Mouse (Mus musculus) heart, postnatal 14 days (tissue): Measurements from ENCODE around the gene Osbpl7. TPM values are rescaled to one million over a fixed set of nuclear protein-coding genes. Genes with fewer than 3 reads are reported as not detected.

Experiments used
- DNase-seq, 2 experiments: peaks; one replicate each; pipeline ENCODE4 v3.0.0; 2021 to 2022
- intact Hi-C: fragments of 180-260 bp; cut with DNase I; formaldehyde crosslinking; loops from one replicate; pipeline ENCODE4 v1.15.1; 2025
- long read RNA-seq, 2 experiments: library from polyadenylated mRNA; stranded (forward); transcript quantifications; one replicate each; pipeline ENCODE4 v2.0.0; 2021
- total RNA-seq, 2 experiments: library from RNA; stranded (reverse); gene quantifications; 2 replicates each; pipeline ENCODE4 v1.2.3; 2021

The Osbpl7 gene
- total RNA-seq = 1 to 10 TPM; 4.6 to 4.9 TPM
- long read RNA-seq, experiment 1, partial matches to known transcripts = 1 of 5 reads
- long read RNA-seq, experiment 1, other reads (novel, unspliced or antisense) = 0 of 5 reads
- long read RNA-seq, experiment 2 = 0 reads

DNA sequence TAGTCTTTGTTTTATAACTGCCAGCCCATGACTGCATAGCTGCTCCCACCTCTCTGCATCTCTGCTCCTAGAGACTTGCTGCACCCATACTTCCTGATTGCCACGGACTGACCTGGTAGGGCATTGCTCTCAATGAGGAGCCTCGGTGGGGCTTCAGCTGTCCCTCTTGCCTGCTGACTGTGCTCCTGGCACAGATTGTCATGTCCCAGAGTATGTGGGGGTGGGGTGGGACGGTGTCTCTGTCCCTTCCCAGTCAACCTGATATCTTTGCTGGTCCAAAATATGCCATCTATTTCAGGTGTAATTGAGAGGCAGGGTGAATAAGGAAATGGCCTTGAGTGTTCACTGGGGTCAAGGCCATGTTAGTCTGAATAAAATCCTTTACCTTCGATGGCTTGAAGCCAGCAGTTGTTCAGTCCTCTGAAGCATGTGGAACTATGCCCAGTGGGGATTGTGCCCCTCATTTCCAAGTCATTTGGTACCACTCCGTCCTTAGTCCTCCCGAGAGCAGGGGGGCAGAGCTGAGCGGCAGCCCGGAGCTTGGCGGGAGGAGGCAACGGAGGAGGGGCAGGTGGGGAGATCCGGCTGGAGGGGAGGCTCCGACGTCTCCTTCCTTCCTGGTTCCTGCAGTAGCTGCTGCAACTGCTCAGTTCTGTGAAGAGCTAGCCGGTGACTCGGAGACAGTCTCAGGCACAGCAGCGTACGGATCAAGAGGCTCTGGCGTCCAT, at the start of gene Osbpl7:
Gene Osbpl7 (plus strand): TSS at position 413 of the 728 bp plus-strand sequence.
- DNase-seq = peak; percentile 73 to 78
- intact Hi-C loops = no loop called here

GRCm38 (mm10) chr11:97003170-97003569, 47.3 kb upstream of the Osbpl7 start:
- no peak for DNase-seq
- intact Hi-C loops = no loop called here

DNA sequence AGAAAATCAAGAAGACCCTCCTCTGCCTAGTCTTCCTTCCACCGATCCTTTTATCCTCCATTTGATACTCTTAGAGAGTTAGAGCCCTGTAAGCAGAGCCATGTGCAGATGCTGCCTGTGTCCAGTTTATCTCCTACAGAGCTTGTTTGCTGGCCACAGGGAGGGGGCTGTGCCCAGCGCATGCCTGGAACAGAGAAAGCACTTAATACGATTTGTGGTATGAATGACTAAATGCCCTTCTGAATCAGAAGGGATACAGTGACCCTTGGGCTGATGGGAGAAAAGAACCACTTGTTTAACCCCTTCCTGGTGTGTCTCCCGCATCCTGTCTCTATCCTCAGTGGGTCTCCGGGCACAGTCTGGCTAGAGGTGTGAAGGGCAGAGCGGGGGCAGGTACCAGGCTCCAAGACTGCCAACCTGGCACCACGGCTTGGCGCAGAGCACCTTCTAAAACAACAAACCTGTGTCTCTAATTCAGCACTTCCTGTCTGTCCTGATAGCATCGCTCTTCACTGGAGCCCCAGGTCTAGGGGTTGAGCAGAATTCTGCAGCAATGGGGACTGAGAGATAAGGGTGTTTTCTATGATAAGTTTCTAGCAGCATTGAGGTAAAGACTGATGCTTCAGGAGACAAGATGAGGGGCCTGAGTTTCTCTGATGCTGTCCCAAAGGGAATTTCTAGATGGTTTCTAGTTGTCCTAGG, 43.2 kb upstream of the Osbpl7 start:
- no peak for DNase-seq
- intact Hi-C loops = no loop called here

- intact Hi-C loops = no loop called here
- no peak for DNase-seq
Measured at GRCm38 (mm10) chr11:97009198-97009790, 41.1 kb upstream of the Osbpl7 start.

GRCm38 (mm10) chr11:97013121-97013670, 37.2 kb upstream of the Osbpl7 start, which contains the start of gene Sp6:
Sp6 (plus strand) TSS chr11:97013394.
- DNase-seq = peak in 1 of 2 experiments; percentile 11
- intact Hi-C loops = no loop called here

DNA sequence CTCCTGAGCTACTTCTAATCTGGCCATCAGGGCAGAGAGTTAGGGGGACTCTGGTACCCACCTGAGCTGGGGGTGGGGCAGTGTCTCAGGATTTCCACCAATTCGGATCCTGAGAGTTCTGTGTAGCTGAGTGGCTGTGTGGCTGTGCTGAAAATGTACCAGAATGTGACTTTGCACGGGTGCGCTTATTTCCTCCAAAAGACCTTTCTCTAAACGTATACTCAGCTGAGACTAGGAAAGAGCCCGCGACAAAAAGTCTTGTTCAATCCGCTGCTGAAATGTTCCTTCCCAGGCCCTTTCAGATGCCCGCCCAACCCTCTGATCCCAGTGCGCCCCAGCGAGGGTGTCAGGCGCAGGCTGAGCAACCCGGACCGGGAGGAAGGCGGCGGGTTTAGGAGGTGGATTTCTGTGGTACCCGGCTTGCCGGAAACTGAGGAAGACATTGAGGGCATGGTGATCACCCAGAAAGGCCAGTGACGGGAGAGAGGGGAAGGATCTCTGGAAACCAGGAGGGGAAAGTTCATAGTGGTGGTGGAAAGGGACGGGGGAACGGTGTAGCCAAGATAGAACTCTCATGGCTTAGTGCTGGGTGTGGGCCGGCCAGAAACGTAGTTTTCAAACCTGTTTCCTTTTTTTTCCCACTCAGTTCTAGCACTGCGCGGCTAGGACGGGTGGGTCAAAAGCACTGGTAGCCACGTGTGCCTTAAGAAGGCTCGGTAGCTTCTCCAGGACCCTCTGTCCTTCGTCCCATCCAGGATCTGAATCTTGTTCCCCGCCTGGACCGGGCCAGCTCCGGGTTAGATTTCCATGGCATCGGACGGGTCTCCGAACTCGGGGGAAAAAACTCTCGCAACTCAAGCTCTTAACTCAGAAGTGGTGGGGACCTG, 32.5 kb upstream of the Osbpl7 start:
- intact Hi-C loops = no loop called here

DNA sequence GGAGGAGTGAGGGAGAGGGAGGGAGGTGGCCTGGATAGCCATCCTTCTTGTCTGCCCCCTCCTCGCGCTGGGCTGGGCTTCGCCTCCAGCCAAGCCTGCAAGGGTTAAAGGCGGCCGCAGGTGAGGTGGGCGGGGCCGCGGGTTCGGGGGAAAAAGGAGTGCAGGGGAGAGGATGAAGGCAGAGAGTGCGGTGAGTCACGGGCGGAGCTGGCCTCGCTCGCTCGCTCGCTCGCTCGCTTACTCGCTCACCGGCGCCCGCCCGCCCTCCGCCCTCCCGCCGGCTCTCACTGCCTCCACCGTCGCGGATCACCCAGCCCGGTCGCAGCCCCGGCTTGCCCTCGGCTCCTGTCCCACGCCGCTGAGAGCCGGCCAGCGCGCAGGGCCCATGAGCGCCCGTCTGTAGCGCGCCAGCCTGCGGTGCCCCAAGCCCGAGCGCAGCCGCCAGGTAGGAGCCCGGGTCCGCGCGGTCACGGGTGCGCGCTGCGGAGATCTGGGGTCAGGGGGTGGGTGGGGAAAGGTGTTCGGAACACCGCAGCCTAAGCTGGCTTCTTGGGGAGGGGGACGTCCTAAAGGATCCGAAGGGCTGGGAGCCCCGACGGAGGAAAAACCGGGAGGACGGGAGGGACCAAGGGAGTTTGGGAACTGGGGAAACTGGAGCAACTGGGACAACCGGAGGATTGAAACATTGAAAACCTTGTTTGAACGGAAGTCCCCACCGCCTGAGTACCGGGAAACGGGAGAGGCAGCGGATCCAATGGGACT, 31.7 kb upstream of the Osbpl7 start:
- DNase-seq = no peak
- intact Hi-C loops = no loop called here

More for the DNA sequence above, 32.5 kb upstream of the Osbpl7 start:
- DNase-seq = no peak

DNA sequence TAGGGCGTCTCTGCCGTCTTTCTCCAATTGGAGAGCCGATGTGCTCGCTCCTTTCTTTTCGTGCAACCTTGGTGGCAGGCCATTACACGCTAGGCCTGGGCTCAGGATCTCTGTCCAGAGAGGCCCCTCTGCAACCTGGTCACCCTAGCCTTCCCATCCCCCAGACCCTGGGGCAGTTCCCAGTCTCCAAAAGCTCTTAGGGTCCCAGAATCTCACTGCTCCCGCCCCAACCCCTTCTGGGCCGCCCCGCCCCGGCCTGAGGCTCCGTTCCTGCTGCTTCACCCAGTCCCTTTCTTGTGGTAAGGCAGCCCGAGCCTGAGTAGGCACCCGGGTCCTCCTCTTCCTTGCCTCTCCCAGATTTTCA, 31.1 kb upstream of the Osbpl7 start:
- intact Hi-C loops = no loop called here
- DNase-seq = no peak

DNA sequence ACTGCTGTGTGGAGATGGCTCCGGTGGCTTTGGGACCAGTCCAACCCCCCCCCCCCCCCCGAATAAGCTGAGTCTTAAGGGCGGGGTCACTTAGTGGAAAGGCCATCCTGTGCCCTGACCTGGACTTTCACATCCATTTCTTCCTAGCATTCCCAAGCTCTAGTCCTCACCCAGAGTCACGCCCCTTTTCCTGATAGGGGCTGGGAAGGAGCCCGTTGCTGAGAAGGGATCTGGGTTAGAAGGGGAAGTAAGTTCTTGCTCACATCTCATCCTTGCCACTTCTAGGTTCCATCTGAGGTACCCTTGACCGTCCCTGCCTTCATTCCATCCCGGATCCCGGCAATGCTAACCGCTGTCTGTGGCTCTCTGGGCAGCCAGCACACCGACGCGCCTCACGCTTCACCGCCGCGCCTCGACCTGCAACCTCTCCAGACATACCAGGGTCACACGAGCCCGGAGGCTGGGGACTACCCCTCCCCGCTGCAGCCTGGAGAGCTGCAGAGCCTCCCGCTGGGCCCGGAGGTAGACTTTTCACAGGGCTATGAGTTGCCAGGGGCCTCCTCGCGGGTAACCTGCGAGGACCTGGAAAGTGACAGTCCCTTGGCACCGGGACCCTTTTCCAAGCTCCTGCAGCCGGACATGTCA, 29.2 kb upstream of the Osbpl7 start:
- intact Hi-C loops = no loop called here
- no peak for DNase-seq

- DNase-seq = peak; percentile 80 to 87
- intact Hi-C loops = loop anchor here (1.0 kb wide), 1 partner anchor 40 kb away; the partner anchor contains the start of gene Sp2
Measured at GRCm38 (mm10) chr11:97021873-97022484, 28.4 kb upstream of the Osbpl7 start.

- intact Hi-C loops = loop anchor here (5.0 kb wide), 1 partner anchor 153 kb away; no protein-coding TSS in a partner anchor
- DNase-seq = no peak
Measured at GRCm38 (mm10) chr11:97024977-97025376, 25.5 kb upstream of the Osbpl7 start.

DNA sequence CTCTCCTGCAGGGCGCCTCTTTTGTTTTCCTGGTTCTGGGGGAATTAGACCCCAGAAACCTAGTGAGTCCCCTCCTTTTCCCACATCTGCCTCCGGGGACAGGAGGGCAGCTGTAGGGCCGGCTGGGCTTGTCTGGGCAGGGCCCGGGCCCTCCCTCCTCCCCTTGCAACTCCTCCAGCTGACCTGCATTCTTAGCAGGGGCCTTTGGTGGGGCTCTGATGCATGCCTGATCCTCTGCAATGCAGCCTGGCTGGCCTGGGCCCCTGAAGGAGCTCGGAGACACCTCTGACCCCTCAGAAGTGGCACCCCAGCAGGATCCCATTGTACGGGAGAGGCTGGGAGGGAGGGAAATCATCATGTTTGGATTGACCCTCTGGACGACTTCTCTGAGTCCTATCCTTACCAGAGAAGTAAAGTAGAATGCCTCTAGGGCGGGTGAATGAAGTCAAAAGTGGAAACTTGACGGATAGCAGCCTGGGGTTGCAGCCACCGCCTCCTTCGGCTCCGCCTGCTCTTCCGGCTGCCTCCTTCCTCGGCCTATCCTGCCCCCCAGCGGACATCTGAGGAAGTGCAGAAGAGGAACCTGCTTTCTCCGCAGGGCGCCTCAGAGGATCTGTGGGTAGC, 24.6 kb upstream of the Osbpl7 start:
- intact Hi-C loops = loop anchor here (1.0 to 5.0 kb wide), 3 partner anchors 44 to 154 kb away; partner anchors contain the start of genes Cdk5rap3 and Sp2
- peak; percentile 88 to 93 for DNase-seq

DNA sequence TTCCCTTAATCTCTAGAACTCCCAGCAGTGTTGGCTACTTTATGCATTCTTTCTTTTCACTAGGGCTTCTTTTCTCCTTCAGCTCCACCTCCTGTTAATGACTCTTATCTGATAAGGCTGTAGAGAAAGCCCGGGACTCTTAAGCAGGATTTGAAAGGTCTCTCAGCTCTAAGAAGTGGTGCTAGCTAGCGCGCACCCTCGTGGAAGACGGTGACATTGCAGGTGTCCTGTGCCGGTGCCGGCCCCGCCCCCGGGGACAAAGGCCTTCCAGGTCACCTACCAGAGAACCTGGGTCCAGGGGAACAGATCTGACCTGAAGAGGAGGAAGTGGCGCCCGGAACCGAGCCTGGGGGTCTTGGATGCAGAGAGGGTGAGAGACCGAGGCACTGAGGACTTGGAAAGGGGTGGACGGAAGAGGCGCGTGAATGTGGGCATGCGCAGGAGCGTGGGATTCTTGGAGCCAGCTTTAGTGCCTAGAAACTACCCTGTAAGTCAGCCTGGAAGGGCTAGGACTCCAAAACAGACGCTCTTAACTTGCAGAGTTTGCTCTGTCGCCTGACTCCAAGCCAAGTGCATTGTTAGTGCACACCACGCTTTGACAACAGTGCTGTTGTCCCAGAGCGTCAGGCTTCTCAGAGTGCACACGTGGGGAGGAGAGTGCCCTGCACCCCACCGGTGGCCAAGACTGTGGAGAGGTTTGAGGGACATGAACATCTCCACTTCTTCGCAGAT, 20.6 kb upstream of the Osbpl7 start, which contains the start of gene Scrn2:
Gene Scrn2 (plus strand): TSS at position 253 of the 732 bp plus-strand sequence.
- intact Hi-C loops = loop anchor here (5.0 kb wide), 1 partner anchor 158 kb away; no protein-coding TSS in a partner anchor
- DNase-seq = peak; percentile 83 to 89

GRCm38 (mm10) chr11:97030426-97030825, 20.0 kb upstream of the Osbpl7 start:
- intact Hi-C loops = no loop called here
- no peak for DNase-seq

- intact Hi-C loops = no loop called here
- no peak for DNase-seq
Measured at GRCm38 (mm10) chr11:97031977-97032376, 18.5 kb upstream of the Osbpl7 start.

- intact Hi-C loops = no loop called here
- no peak for DNase-seq
Measured at GRCm38 (mm10) chr11:97032499-97032898, 17.9 kb upstream of the Osbpl7 start.

DNA sequence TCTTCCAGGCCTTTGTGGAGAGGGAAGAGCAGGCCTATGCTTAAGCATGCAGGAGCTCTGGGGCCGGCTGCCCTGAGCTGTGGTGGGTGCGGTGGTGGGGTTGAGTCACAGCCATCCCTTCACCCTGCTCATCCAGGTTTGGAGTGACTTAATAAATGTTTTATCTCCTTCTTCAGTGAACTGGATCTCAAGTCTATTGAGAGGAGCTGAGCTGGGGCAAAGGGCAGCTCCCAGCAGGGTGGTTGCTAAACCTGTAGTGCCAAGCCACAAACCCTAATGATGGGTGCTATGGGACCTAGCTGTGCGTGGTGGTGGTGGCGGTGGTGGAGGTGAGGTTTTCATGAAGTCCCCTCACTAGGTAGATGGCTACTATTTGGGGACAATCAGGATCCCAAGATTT, 16.6 kb upstream of the Osbpl7 start:
- DNase-seq = no peak
- intact Hi-C loops = no loop called here
